Mouse (Mus musculus): ENCODE results near the gene Cog2. TPM values are rescaled to one million over a fixed set of nuclear protein-coding genes. Genes with fewer than 3 reads are reported as not detected.

The Cog2 gene
- polyA plus RNA-seq, 1 experiment from 2014 or later, result 44.6 TPM

DNA sequence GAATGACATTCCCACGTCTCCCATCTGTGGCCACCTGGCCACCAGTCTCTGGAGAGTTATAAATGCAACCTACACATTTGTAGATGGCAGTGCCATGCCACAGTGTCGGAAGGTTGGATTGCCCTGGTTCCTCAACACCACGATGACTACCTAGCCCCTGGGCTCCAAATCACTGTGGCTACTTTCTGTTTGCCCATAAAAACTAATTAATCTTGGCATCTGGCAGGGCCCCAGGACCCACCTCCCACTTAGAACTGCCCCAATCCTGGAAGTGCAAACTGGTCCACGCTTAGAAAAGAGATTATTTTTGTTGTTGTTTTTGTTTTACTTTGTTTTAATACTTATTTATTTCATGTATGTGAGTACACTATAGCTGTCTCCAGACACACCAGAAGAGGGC lies 24.3 kb upstream of the Cog2 start:
- Histone ChIP-seq H3K9ac (no peak overlapping the region), H3K27ac (no peak overlapping the region)
- WGBS, result 82% methylated on average over 4 of the region's 4 CpGs

DNA sequence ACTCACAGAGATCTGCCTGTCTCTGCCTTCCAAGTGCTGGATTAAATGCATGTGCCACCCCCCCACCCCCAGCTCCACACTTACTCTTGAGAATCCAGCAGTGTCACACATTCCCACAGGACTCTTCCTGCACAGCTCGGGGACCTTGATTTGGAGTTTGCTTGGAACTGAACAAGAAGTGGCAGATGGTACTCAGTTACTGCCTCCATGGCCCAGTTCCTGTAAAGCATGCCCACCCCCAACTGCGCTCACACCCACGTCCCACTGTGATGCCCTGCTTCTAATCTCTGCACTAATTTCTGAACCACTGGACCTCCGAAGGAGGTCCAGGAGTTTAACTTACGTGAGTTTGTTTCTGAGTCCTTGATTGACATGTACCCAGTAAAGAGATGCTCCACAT lies 23.7 kb upstream of the Cog2 start:
- Histone ChIP-seq H3K27me3 (no peaks in the 10 kb centered on the region), H3K9me3 (replicated peaks) (no peaks in the 10 kb centered on the region), H3K4me1 (no peaks in the 10 kb centered on the region), H3K4me2 (replicated peaks) (no peak overlapping the region), H3K4me3 (no peak overlapping the region), H3K27ac (no peak overlapping the region), H3K36me3 (no peaks in the 10 kb centered on the region), H3K9ac (no peak overlapping the region)
- 93% methylated on average over 5 of the region's 5 CpGs for WGBS
- no peak for ATAC-seq (ENCODE audit: low FRiP score)

More for the DNA sequence above, 24.3 kb upstream of the Cog2 start:
- no peaks in the 10 kb centered on the region for H3K27me3 ChIP-seq
- no peak overlapping the region for H3K4me2 ChIP-seq (replicated peaks)
- H3K9me3 ChIP-seq (replicated peaks), result no peaks in the 10 kb centered on the region
- H3K4me3 ChIP-seq, result no peak overlapping the region
- H3K4me1 ChIP-seq, result no peaks in the 10 kb centered on the region
- no peaks in the 10 kb centered on the region for H3K36me3 ChIP-seq
- no peak for ATAC-seq (ENCODE audit: low FRiP score)

DNA sequence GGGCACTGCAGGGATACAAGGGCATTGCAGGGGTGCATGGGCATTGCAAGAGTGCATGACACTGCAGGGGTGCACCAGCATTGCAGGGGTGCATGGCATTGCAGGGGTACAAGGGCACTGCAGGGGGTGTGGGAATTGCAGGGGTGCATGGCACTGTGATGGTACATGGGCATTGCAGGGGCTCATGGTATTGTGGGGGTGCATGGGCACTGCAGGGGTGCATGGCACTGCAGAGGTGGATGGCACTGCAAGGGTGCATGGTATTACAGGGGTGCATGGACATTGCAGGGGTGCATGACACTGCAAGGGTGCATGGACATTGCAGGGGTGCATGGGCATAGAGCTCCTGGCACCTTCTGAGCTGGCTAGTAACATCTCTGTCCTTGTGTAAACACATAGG lies 22.2 kb upstream of the Cog2 start:
- Histone ChIP-seq H3K9ac (no peak overlapping the region), H3K27ac (no peak overlapping the region), H3K9me3 (replicated peaks) (peaks cover 3% of the 10 kb centered on the region; the same call in 1 of the 2 replicates), H3K4me2 (replicated peaks) (no peak overlapping the region), H3K36me3 (no peaks in the 10 kb centered on the region), H3K27me3 (no peaks in the 10 kb centered on the region), H3K4me3 (no peak overlapping the region), H3K4me1 (no peaks in the 10 kb centered on the region)
- no peak for ATAC-seq (ENCODE audit: low FRiP score)

DNA sequence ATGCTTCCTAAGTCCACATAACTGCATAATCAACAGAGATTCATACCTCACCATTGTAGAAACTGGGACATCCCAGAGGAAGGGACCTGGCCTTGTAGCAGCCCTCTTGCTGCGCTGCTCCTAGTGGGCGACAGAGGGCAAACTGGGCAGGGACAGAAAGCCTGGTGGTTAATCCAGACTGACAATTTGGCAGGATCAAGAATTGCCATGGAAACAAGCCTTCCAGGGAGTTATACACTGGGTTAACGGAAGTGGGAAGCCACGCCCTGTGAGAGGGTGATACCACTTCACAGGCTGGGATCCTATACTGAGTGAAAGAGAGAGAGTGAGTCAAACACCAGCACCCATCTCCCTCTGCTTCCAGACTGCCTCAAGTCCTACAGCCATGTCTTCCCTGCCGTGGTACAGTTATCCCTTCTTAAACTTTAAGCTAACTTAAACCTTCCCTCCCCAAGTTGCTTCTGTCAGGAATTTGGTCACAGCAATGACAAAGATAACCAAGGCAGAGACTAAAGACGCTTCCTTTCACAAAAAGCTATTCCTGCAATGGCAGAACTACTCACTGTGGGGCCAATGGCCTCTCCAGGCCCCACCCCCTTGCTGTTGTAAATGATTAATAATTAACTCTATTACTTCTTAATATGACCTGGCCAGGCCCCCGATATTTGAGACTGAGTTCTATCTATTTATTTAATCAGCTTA lies 21.2 kb upstream of the Cog2 start:
- Histone ChIP-seq H3K9me3 (replicated peaks) (peaks cover 10% of the 10 kb centered on the region; the same call in 1 of the 2 replicates), H3K4me1 (no peaks in the 10 kb centered on the region), H3K9ac (no peak overlapping the region), H3K36me3 (no peaks in the 10 kb centered on the region), H3K27ac (no peak overlapping the region), H3K4me3 (no peak overlapping the region), H3K4me2 (replicated peaks) (no peak overlapping the region), H3K27me3 (no peaks in the 10 kb centered on the region)
- WGBS, result 65% methylated on average over 7 of the region's 7 CpGs
- ATAC-seq (ENCODE audit: low FRiP score), result no peak

DNA sequence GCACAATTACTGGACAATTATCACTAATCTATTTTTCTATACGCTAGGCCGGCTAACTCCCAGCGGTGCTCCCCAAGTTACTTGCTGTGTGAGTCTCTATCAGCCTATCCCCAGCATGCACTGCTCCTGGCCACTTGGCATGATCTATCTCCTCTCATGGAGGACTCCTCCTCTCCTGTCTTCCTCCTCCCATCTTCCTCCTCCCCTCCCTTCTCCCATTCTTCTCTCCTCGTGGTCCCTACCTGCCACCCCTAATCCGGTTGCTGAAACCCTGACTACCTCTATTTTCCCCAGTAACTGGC lies 20.7 kb upstream of the Cog2 start:
- no peak overlapping the region for H3K9ac ChIP-seq
- H3K9me3 ChIP-seq (replicated peaks), result peaks cover 10% of the 10 kb centered on the region; the same call in 1 of the 2 replicates
- H3K4me2 ChIP-seq (replicated peaks), result no peak overlapping the region
- H3K4me1 ChIP-seq, result no peaks in the 10 kb centered on the region
- no peaks in the 10 kb centered on the region for H3K27me3 ChIP-seq
- WGBS, result 82% methylated on average over 5 of the region's 5 CpGs
- H3K27ac ChIP-seq, result no peak overlapping the region
- no peaks in the 10 kb centered on the region for H3K36me3 ChIP-seq
- no peak overlapping the region for H3K4me3 ChIP-seq
- no peak for ATAC-seq (ENCODE audit: low FRiP score)

DNA sequence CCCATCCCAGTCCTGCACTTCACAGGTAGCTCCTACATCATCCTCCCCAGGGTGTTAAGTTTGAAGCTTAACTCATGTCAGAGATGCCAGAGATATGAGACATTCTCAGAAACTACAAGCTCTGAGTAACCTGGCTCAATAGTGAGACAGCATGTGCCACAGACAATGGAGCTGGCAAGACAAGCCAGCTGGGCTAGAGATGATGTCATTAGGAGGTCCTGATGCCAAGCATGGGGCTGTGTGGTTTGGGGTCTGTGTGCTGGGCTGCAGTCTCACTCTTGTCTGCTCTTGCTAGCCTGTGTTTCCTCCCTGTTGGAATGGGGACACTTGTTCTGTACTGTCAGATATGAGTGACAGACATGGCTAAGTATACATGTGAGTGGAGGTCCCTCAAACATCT lies 14.9 kb upstream of the Cog2 start:
- Histone ChIP-seq H3K4me3 (no peak overlapping the region), H3K27me3 (peaks cover 4% of the 10 kb centered on the region), H3K27ac (no peak overlapping the region), H3K9me3 (replicated peaks) (peaks cover 10% of the 10 kb centered on the region; the same call in 1 of the 2 replicates), H3K9ac (no peak overlapping the region), H3K4me2 (replicated peaks) (no peak overlapping the region), H3K4me1 (no peaks in the 10 kb centered on the region), H3K36me3 (no peaks in the 10 kb centered on the region)
- no peak for ATAC-seq (ENCODE audit: low FRiP score)

DNA sequence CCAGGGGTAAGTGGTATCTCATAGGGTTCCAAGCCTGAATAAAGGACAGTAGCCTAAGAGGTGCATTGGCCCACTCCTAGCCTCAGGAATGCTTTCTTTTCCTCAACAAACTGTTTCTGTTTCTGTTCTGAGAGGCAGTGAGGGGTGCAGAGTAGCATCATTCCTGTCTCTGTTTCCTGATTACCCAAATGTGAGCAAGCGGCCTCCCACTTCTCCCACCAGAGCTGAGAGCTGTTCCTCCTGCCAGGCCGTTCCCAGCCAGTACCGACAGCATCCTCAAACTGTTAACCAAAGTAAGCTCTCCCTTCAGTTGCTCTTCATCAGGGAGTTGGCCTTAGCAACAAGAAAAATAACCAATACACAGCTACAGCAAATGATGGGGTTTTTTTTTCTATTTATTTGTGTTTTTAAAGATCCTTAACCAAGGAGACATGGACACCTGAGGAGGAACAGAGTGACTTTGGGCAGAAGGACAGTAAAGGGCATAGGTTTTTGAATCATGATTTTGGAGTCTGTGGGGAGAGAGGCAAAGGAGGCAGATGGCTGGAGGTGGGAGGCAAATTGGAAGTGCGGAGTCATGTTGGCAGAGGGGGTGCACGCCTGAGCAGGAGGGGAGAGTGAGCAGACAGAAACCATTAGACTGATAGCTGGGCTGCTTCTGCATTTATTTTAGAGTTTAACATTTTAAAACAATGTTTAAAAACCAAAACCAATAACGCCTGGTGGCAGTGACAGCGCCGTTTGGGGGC lies 12.8 kb upstream of the Cog2 start:
- ATAC-seq (ENCODE audit: low FRiP score), result no peak
- H3K9ac ChIP-seq, result no peak overlapping the region

DNA sequence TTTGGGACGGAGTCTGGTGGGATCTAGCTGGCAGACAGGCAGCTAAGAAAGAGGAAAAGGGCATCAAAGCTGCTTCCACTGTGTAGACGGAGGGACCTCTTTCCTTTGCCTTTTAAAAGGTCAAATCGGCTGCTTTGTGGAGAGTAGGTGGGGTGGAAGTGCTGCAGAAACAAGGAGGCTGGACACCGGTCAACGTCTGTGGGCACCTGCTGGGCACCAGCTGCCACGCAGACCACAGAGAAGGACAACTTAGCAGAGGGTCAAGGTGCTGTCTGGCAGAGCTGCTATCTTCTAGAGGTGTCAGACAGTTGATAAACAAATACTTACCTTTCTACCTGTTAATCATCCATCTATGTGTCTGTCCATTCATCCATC lies 12.3 kb upstream of the Cog2 start:
- Histone ChIP-seq H3K4me2 (replicated peaks) (no peak overlapping the region), H3K36me3 (no peaks in the 10 kb centered on the region), H3K27me3 (peaks cover 4% of the 10 kb centered on the region), H3K9me3 (replicated peaks) (peaks cover 8% of the 10 kb centered on the region; the same call in 1 of the 2 replicates), H3K9ac (no peak overlapping the region), H3K4me3 (no peak overlapping the region), H3K27ac (no peak overlapping the region), H3K4me1 (no peaks in the 10 kb centered on the region)
- ATAC-seq (ENCODE audit: low FRiP score), result no peak
- 67% methylated on average over 6 of the region's 6 CpGs for WGBS

More for the DNA sequence above, 12.8 kb upstream of the Cog2 start:
- Histone ChIP-seq H3K36me3 (no peaks in the 10 kb centered on the region), H3K4me1 (no peaks in the 10 kb centered on the region), H3K9me3 (replicated peaks) (peaks cover 10% of the 10 kb centered on the region; the same call in 1 of the 2 replicates), H3K27me3 (peaks cover 4% of the 10 kb centered on the region), H3K27ac (no peak overlapping the region), H3K4me2 (replicated peaks) (no peak overlapping the region), H3K4me3 (no peak overlapping the region)
- WGBS, result 74% methylated on average over 8 of the region's 8 CpGs

DNA sequence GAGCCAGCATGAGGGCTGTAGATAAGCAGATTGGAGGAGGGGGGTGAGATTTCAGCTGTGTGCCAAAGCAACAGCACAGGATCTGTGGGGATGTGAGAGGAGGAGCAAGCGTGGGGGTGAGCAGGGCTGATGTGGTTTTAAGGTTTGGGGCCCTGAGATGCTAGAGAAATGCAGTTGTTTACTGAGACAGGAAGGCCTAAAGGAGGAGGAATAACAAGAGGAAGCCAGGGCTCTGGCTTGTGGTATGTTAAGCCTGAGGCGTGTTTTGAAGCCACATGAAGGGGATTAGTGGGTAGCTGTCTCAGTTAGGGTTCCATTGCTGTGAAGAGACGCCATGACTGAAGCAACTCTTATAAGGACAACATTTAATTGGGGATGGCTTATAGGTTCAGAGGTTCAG lies 11.4 kb upstream of the Cog2 start:
- 81% methylated on average over 3 of the region's 3 CpGs for WGBS
- Histone ChIP-seq H3K9ac (no peak overlapping the region), H3K4me3 (no peak overlapping the region), H3K4me2 (replicated peaks) (no peak overlapping the region), H3K27ac (no peak overlapping the region), H3K27me3 (peaks cover 4% of the 10 kb centered on the region), H3K4me1 (no peaks in the 10 kb centered on the region), H3K9me3 (replicated peaks) (no peaks in the 10 kb centered on the region), H3K36me3 (no peaks in the 10 kb centered on the region)
- ATAC-seq (ENCODE audit: low FRiP score), result no peak

DNA sequence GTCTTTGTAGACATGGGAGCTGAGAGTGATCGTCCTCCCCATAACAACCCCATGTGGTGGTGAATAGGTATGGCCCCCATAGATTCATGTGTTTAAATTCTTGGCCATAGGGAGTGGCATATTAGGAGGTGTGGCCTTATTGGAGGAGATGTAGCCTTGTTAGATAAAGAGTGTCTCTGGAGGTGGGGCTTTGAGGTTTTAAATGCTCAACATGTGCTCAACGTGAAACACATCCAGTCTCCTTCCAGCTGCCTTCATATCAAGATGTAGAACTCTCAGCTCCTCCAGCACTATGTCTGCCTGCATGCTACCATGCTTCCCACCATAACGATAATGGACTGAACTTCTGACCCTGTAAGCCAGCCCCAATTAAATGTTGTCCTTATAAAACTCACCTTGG lies 4.5 kb upstream of the Cog2 start:
- H3K27ac ChIP-seq, result no peak overlapping the region
- H3K4me3 ChIP-seq, result no peak overlapping the region
- no peak for ATAC-seq (ENCODE audit: low FRiP score)
- no peak overlapping the region for H3K9ac ChIP-seq
- no peaks in the 10 kb centered on the region for H3K36me3 ChIP-seq
- 74% methylated on average over 3 of the region's 3 CpGs for WGBS
- no peak overlapping the region for H3K4me2 ChIP-seq (replicated peaks)
- H3K4me1 ChIP-seq, result no peaks in the 10 kb centered on the region
- peaks cover 9% of the 10 kb centered on the region; the same call in 1 of the 2 replicates for H3K27me3 ChIP-seq
- no peaks in the 10 kb centered on the region for H3K9me3 ChIP-seq (replicated peaks)

DNA sequence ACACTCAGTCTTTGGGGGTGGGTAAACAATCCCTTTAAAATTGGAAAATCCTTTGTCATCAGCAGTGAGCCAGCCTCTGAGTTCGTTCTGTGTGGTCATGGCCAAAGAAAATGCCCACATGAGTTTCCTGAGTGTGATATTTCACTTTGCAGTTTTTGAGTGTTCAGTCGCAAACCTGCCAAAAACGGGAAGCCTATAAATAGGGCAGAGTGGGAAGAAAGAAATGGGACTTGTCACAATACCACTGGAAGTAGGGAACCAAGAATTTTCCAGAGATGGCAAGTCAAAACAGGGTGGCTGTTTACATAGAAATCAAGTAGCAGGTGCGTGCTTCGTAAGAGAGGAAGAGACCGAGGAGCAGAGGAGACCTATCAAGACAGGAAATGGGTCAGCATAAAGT lies 4.0 kb upstream of the Cog2 start:
- H3K27me3 ChIP-seq, result peaks cover 9% of the 10 kb centered on the region; the same call in 1 of the 2 replicates
- no peak overlapping the region for H3K27ac ChIP-seq
- H3K36me3 ChIP-seq, result no peaks in the 10 kb centered on the region
- no peak overlapping the region for H3K9ac ChIP-seq
- WGBS, result 75% methylated on average over 6 of the region's 6 CpGs
- peaks cover 4% of the 10 kb centered on the region for H3K4me1 ChIP-seq
- no peak overlapping the region for H3K4me3 ChIP-seq
- H3K9me3 ChIP-seq (replicated peaks), result no peaks in the 10 kb centered on the region
- no peak for ATAC-seq (ENCODE audit: low FRiP score)
- H3K4me2 ChIP-seq (replicated peaks), result no peak overlapping the region

DNA sequence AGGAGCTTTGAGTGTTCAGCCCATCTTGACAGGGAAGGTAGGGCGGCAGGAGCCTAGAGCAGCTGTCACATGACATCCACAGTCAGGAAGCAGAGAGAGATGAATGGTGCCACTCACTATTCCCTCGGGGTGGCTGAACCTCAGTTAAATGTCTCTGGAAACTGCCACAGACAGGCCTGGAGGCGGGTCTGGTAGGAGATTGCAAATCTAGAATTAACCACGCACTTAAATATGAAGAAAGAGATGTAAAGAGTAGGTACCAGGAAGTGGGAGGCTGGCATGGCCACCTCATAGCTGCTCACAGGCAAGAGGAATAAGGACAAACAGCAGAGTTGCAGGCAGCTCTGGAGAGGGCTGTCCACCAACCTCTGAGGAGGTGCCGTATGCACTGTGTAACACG lies 3.4 kb upstream of the Cog2 start:
- H3K4me1 ChIP-seq, result peaks cover 10% of the 10 kb centered on the region
- H3K27me3 ChIP-seq, result peaks cover 9% of the 10 kb centered on the region; the same call in 1 of the 2 replicates
- no peaks in the 10 kb centered on the region for H3K9me3 ChIP-seq (replicated peaks)
- 71% methylated on average over 6 of the region's 6 CpGs for WGBS
- H3K27ac ChIP-seq, result no peak overlapping the region
- no peak for ATAC-seq (ENCODE audit: low FRiP score)
- no peak overlapping the region for H3K9ac ChIP-seq
- no peaks in the 10 kb centered on the region for H3K36me3 ChIP-seq
- no peak overlapping the region for H3K4me3 ChIP-seq
- H3K4me2 ChIP-seq (replicated peaks), result no peak overlapping the region

DNA sequence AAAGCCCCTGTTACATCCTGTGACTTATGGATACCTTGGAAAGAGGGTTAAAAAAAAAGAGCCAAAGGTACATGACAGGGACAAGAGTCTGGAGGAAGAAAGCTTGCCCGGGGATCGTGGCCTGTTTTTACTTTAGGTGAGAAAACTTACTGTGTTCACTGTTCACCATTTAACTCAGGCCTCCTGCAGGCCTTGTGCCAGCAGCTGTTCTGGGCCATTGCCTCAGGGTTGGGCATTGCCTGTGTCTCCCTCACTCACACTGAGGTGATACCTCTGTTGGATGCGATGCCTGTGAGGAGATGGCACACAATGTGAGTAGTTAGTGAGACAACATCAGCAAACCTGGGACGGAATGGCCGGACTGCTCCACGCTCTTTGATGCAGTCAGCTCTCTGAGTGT lies 1.4 kb downstream of the Cog2 start:
- H3K4me1 ChIP-seq, result peaks cover 12% of the 10 kb centered on the region
- peak overlapping the region; percentile 91; the same call in 1 of the 2 replicates for H3K4me3 ChIP-seq
- H3K27me3 ChIP-seq, result peaks cover 9% of the 10 kb centered on the region; the same call in 1 of the 2 replicates
- 92% methylated on average over 6 of the region's 6 CpGs for WGBS
- H3K27ac ChIP-seq, result no peak overlapping the region
- H3K4me2 ChIP-seq (replicated peaks), result peak overlapping the region; percentile 92
- peaks cover 22% of the 10 kb centered on the region for H3K36me3 ChIP-seq
- no peaks in the 10 kb centered on the region for H3K9me3 ChIP-seq (replicated peaks)
- no peak overlapping the region; the same call in 1 of the 2 replicates for H3K9ac ChIP-seq
- ATAC-seq (ENCODE audit: low FRiP score), result no peak

Data from hindbrain, embryonic 12.5 days (tissue).